Mouse (Mus musculus): Measurements from ENCODE around the gene Olfr449. TPM values are rescaled to one million over a fixed set of nuclear protein-coding genes. Genes with fewer than 3 reads are reported as not detected.

The Olfr449 gene
- polyA plus RNA-seq (2015; fragmentation: Nextera tagmentation; extraction: Ambion mirVana), result not detected in 2 replicates

DNA sequence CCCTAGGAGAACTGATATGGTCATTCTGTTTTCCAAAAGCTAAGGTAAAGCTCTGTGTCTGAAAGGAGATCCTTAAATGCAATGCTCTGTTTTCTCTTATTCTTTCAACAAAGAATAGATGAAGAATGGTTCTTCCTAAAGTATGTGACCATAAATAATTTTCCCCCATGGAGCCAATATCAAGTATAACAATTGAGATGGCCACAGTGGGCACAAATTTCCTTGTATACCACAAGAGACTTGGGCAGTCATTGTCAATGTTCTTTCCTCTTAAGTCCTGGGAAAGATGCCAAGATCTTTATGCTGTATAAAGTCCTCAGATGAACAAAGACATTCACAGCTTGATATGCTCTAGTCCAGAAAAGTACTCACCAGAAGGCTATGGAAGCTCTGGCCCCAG is at the start of gene Olfr449:
Gene Olfr449, plus strand, starts transcription at position 301 of the 400 bp plus-strand sequence.
- Histone ChIP-seq H3K36me3 (ENCODE audit: control insufficient read depth, insufficient read depth) (no peaks in the 10 kb centered on the region), H3K27ac (ENCODE audit: low read depth, low read length) (no peak within 1 kb of the TSS), H3K4me1 (replicated peaks; ENCODE audit: control insufficient read depth, insufficient read depth, low read length) (no peaks in the 10 kb centered on the region), H3K27me3 (replicated peaks; ENCODE audit: control insufficient read depth, insufficient read depth, low read length) (no peaks in the 10 kb centered on the region), H3K4me3 (ENCODE audit: low read depth, low read length) (no peak within 1 kb of the TSS), H3K9me3 (ENCODE audit: control insufficient read depth) (no peaks in the 10 kb centered on the region), H3K4me2 (replicated peaks; ENCODE audit: low read depth) (no peak within 1 kb of the TSS), H3K9ac (ENCODE audit: low read depth, low read length) (no peak within 1 kb of the TSS)
- no peak for ATAC-seq
- no peak for TF ChIP-seq CTCF (IDR thresholded peaks at IDR 0.05; ENCODE audit: low read depth)

DNA sequence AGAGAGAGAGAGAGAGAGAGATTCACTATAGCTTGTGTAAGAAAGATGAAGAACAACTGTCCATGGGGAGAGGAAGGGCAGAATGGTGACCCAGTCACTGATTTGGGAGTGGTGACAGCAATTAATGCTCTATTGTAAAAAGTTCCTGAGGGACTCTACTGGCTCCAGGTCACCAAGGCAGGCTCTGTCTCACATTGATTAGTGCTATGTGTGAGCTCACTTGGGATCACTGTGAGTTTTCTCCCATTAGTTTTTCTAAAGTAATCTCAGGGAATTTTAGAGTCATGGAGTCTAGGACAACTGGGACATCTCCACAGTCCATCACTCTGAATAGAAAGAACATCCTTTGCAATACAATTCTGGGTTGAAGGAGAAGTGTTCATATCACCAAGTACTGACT is 49.4 kb upstream of the Olfr449 start, which contains the start of gene Olfr452:
Gene Olfr452, plus strand, starts transcription at position 301 of the 400 bp plus-strand sequence.
- no peaks in the 10 kb centered on the region for H3K9me3 ChIP-seq (ENCODE audit: control insufficient read depth)
- no peak within 1 kb of the TSS for H3K4me3 ChIP-seq (ENCODE audit: low read depth, low read length)
- no peaks in the 10 kb centered on the region for H3K4me1 ChIP-seq (replicated peaks; ENCODE audit: control insufficient read depth, insufficient read depth, low read length)
- TF ChIP-seq CTCF (IDR thresholded peaks at IDR 0.05; ENCODE audit: low read depth), result no peak
- H3K27me3 ChIP-seq (replicated peaks; ENCODE audit: control insufficient read depth, insufficient read depth, low read length), result no peaks in the 10 kb centered on the region
- no peak within 1 kb of the TSS for H3K9ac ChIP-seq (ENCODE audit: low read depth, low read length)
- no peak within 1 kb of the TSS for H3K4me2 ChIP-seq (replicated peaks; ENCODE audit: low read depth)
- H3K36me3 ChIP-seq (ENCODE audit: control insufficient read depth, insufficient read depth), result no peaks in the 10 kb centered on the region
- no peak for ATAC-seq
- H3K27ac ChIP-seq (ENCODE audit: low read depth, low read length), result no peak within 1 kb of the TSS

DNA sequence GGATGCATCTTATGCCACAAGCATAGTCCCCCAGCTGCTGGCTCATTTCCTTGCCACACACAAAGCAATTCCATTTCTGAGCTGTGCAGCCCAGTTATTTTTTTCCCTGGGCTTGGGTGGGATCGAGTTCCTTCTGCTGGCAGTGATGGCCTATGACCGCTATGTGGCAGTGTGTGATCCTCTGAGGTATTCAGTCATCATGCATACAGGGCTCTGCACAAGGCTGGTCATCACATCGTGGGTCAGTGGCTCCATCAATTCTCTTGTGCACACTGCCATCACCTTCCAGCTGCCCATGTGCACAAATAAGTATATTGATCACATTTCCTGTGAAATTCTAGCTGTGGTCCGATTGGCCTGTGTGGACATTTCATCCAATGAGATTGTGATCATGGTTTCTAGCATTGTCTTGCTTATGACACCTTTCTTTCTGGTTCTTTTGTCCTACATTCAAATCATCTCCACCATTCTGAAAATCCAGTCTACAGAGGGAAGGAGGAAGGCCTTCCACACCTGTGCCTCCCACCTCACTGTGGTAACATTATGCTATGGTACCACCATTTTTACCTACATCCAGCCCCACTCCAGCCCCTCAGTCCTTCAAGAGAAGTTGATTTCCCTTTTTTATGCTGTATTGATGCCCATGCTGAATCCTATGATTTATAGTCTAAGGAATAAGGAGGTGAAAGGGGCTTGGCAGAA is 43.8 kb upstream of the Olfr449 start:
- Histone ChIP-seq H3K27ac (ENCODE audit: low read depth, low read length) (no peak overlapping the region), H3K9me3 (ENCODE audit: control insufficient read depth) (no peaks in the 10 kb centered on the region), H3K9ac (ENCODE audit: low read depth, low read length) (no peak overlapping the region), H3K27me3 (replicated peaks; ENCODE audit: control insufficient read depth, insufficient read depth, low read length) (no peaks in the 10 kb centered on the region), H3K4me1 (replicated peaks; ENCODE audit: control insufficient read depth, insufficient read depth, low read length) (no peaks in the 10 kb centered on the region), H3K4me2 (replicated peaks; ENCODE audit: low read depth) (no peak overlapping the region), H3K4me3 (ENCODE audit: low read depth, low read length) (no peak overlapping the region), H3K36me3 (ENCODE audit: control insufficient read depth, insufficient read depth) (no peaks in the 10 kb centered on the region)
- TF ChIP-seq CTCF (IDR thresholded peaks at IDR 0.05; ENCODE audit: low read depth), result peak; percentile 20; the same call in 1 of the 2 replicates
- WGBS, result 48% methylated on average over 4 of the region's 4 CpGs
- no peak for ATAC-seq

DNA sequence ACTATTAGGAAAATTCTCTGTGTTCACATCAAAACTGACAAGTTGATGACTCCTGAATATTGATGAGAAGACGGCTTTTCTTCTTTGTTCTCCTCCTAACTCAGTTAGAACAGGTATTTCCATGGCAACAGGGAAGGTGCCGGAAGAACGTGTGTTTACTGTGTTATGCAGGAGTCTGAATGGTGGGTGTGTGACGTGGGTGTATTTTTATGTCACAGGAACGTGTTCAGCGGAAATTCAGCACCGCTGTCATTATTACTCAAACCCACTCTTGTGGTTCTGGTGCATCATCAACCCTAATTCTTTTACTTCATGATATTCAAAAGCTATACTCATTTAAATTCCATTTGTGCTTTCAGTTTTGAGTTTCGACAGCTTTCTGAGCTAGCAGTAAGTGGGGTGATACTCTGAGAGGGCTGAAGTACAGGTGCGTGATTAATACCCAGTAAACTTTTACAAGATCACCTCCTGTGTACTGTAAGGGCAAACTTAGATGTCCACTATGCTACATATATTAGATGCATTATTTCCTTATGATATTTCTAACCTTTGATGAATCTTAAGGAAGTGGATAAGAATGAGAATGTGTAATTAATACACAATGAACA is 43.1 kb upstream of the Olfr449 start:
- Histone ChIP-seq H3K27ac (ENCODE audit: low read depth, low read length) (no peak overlapping the region), H3K9ac (ENCODE audit: low read depth, low read length) (no peak overlapping the region), H3K4me2 (replicated peaks; ENCODE audit: low read depth) (no peak overlapping the region), H3K4me3 (ENCODE audit: low read depth, low read length) (no peak overlapping the region), H3K27me3 (replicated peaks; ENCODE audit: control insufficient read depth, insufficient read depth, low read length) (no peaks in the 10 kb centered on the region), H3K4me1 (replicated peaks; ENCODE audit: control insufficient read depth, insufficient read depth, low read length) (no peaks in the 10 kb centered on the region), H3K9me3 (ENCODE audit: control insufficient read depth) (no peaks in the 10 kb centered on the region), H3K36me3 (ENCODE audit: control insufficient read depth, insufficient read depth) (no peaks in the 10 kb centered on the region)
- no peak for ATAC-seq
- WGBS, result 81% methylated on average over 9 of the region's 9 CpGs
- TF ChIP-seq CTCF (IDR thresholded peaks at IDR 0.05; ENCODE audit: low read depth), result no peak

DNA sequence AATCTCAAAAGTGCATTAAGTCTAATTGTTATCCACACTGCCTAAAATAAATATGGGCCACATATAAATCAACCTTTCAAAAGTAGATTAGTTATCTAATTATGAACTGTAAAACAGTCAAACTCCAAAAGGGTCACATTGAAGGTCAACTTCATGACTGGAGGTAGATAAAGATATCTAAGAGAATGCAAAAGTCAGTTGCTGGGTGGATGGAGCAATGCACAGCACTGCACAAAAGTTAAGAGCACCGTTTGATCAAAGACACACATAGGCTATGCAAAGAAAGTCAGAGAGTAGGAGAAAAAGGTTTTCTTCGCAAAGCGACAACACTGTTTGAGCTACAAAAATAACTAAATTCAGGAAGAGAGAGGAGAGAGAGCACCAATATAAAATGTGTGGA is 39.2 kb upstream of the Olfr449 start:
- Histone ChIP-seq H3K4me3 (ENCODE audit: low read depth, low read length) (no peak overlapping the region), H3K36me3 (ENCODE audit: control insufficient read depth, insufficient read depth) (no peaks in the 10 kb centered on the region), H3K4me1 (replicated peaks; ENCODE audit: control insufficient read depth, insufficient read depth, low read length) (no peaks in the 10 kb centered on the region), H3K9me3 (ENCODE audit: control insufficient read depth) (no peaks in the 10 kb centered on the region), H3K27me3 (replicated peaks; ENCODE audit: control insufficient read depth, insufficient read depth, low read length) (no peaks in the 10 kb centered on the region), H3K9ac (ENCODE audit: low read depth, low read length) (no peak overlapping the region), H3K4me2 (replicated peaks; ENCODE audit: low read depth) (no peak overlapping the region), H3K27ac (ENCODE audit: low read depth, low read length) (no peak overlapping the region)
- 60% methylated on average over 3 of the region's 3 CpGs for whole genome bisulfite sequencing
- no peak for ATAC-seq
- TF ChIP-seq CTCF (IDR thresholded peaks at IDR 0.05; ENCODE audit: low read depth), result no peak

DNA sequence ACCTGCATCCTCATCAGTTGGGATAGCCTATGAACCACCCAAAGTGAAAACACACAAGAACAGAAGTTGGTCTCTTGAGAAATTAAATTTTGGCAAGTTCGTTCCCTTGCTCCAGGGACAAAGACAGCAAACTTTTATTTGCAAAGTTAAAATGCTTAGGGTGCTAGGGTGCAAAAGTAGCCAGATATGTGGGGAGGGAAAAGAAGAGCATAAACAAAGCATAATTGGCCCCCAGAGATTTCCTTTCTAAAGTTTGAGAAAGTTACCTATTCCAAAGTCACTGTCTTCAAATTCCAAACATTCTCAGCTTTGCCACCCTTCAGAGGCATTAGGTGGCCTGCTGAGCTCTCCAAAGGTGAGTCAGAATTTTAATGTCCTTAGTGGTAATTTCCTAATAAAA is 22.5 kb upstream of the Olfr449 start, which contains the start of gene Olfr450:
Gene Olfr450, plus strand, starts transcription at position 301 of the 400 bp plus-strand sequence.
- Histone ChIP-seq H3K27me3 (replicated peaks; ENCODE audit: control insufficient read depth, insufficient read depth, low read length) (no peaks in the 10 kb centered on the region), H3K36me3 (ENCODE audit: control insufficient read depth, insufficient read depth) (no peaks in the 10 kb centered on the region), H3K9me3 (ENCODE audit: control insufficient read depth) (no peaks in the 10 kb centered on the region), H3K4me3 (ENCODE audit: low read depth, low read length) (no peak within 1 kb of the TSS), H3K4me2 (replicated peaks; ENCODE audit: low read depth) (no peak within 1 kb of the TSS), H3K9ac (ENCODE audit: low read depth, low read length) (no peak within 1 kb of the TSS), H3K4me1 (replicated peaks; ENCODE audit: control insufficient read depth, insufficient read depth, low read length) (no peaks in the 10 kb centered on the region), H3K27ac (ENCODE audit: low read depth, low read length) (no peak within 1 kb of the TSS)
- no peak for ATAC-seq
- TF ChIP-seq CTCF (IDR thresholded peaks at IDR 0.05; ENCODE audit: low read depth), result no peak
- WGBS, result 80% methylated on average over 1 of the region's 1 CpGs
